Mouse (Mus musculus) forebrain, embryonic 14.5 days (tissue): Measurements from ENCODE around the gene Rpl31. TPM values are rescaled to one million over a fixed set of nuclear protein-coding genes. Genes with fewer than 3 reads are reported as not detected.

Experiments
- ATAC-seq: fragments of 200-750 bp; cut with Nextera tagmentation; 2 replicates; pipeline ENCODE4 v1.8.0; 2017; ENCODE audit warnings: mild to moderate bottlenecking, moderate library complexity
- DNase-seq: peaks from one replicate; pipeline ENCODE4 v3.0.0-alpha.2; 2015; ENCODE audit warnings: low spot score
- H3K27ac ChIP-seq: fragments of 300-500 bp; sonication (generic); 2 replicates; pipeline ENCODE4 v1.5.1; 2014; ENCODE audit warnings: low read depth, mild to moderate bottlenecking, control low read depth, low read length, moderate library complexity
- H3K27me3 ChIP-seq: fragments of 300-500 bp; sonication (generic); replicated peaks from 2 replicates; pipeline ENCODE4 v1.6.1; 2014; ENCODE audit warnings: low read length, control low read depth, mixed read lengths; ENCODE audit not compliant: control insufficient read depth, insufficient read depth
- H3K36me3 ChIP-seq: fragments of 300-500 bp; sonication (generic); 2 replicates; pipeline ENCODE4 v1.6.1; 2014; ENCODE audit warnings: low read length, control low read depth; ENCODE audit not compliant: control insufficient read depth, insufficient read depth
- H3K4me1 ChIP-seq: fragments of 300-500 bp; sonication (generic); 2 replicates; pipeline ENCODE4 v1.6.1; 2014; ENCODE audit warnings: antibody characterized with exemption, low read length, control low read depth; ENCODE audit not compliant: control insufficient read depth, insufficient read depth
- H3K4me2 ChIP-seq: fragments of 300-500 bp; sonication (generic); 2 replicates; pipeline ENCODE4 v1.6.1; 2014; ENCODE audit warnings: mild to moderate bottlenecking, control low read depth, low read length
- H3K4me3 ChIP-seq: fragments of 300-500 bp; sonication (generic); 2 replicates; pipeline ENCODE4 v1.5.1; 2014; ENCODE audit warnings: low read depth, low read length, control low read depth
- H3K9ac ChIP-seq: fragments of 300-500 bp; sonication (generic); 2 replicates; pipeline ENCODE4 v1.6.1; 2014; ENCODE audit warnings: mild to moderate bottlenecking, low read length, control low read depth, moderate library complexity
- H3K9me3 ChIP-seq: fragments of 300-500 bp; sonication (generic); replicated peaks from 2 replicates; pipeline ENCODE4 v1.6.1; 2016; ENCODE audit warnings: low read length, control low read depth, mixed read lengths; ENCODE audit not compliant: control insufficient read depth
- WGBS: fragments of 180-500 bp; shearing (Covaris S2); extraction: QIAGEN DNeasy Blood & Tissue Kit; methylation state at CpG from one replicate; pipeline ENCODE4 v1.1.7; 2014; 5-methylcytosine and 5-hydroxymethylcytosine counted together
- polyA plus RNA-seq: library from polyadenylated mRNA; unstranded; fragments of >200 nt; fragmentation: Nextera tagmentation; extraction: Ambion mirVana; gene quantifications from 2 replicates; pipeline ENCODE4 v1.2.1, GENCODE M21; 2014

The Rpl31 gene
- polyA plus RNA-seq, 1 experiment from 2014 or later, result 533 TPM

DNA sequence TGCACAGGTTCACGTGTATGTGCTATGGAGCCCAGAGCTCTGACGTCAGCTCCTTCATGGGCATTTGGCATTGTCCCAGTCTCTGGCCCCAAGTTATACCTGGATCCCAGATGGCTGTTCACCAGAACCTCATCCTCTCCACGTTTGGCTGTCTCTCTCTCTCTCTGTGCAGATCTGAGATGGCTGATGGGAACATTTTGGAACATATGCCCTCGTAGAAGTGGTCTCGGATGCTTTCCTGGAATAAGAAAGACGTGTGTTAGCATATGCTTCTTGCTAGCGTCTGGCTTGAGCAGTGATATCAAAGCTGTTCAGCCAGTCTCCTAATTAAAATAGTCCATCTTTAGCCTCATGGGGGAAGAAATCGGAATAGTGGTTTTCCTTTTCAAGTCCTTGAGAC lies 30.9 kb upstream of the Rpl31 start:
- no peaks in the 10 kb centered on the region for H3K9me3 ChIP-seq
- no peak overlapping the region for H3K4me3 ChIP-seq
- H3K4me1 ChIP-seq, result no peaks in the 10 kb centered on the region
- H3K27me3 ChIP-seq, result no peaks in the 10 kb centered on the region
- ATAC-seq, result no peak
- H3K36me3 ChIP-seq, result no peaks in the 10 kb centered on the region
- 78% methylated on average over 8 of the region's 8 CpGs for WGBS
- peak; percentile 23 for DNase-seq
- H3K27ac ChIP-seq, result no peak overlapping the region
- H3K4me2 ChIP-seq, result no peak overlapping the region
- H3K9ac ChIP-seq, result no peak overlapping the region

- no peaks in the 10 kb centered on the region for H3K36me3 ChIP-seq
- H3K4me3 ChIP-seq, result no peak overlapping the region
- no peak overlapping the region for H3K27ac ChIP-seq
- H3K27me3 ChIP-seq, result no peaks in the 10 kb centered on the region
- no peaks in the 10 kb centered on the region for H3K4me1 ChIP-seq
- 78% methylated on average over 10 of the region's 10 CpGs for WGBS
- DNase-seq (no peak), ATAC-seq (no peak)
- no peak overlapping the region for H3K4me2 ChIP-seq
- H3K9ac ChIP-seq, result no peak overlapping the region
- H3K9me3 ChIP-seq, result no peaks in the 10 kb centered on the region
Measured at GRCm38 (mm10) chr1:39338831-39339230, 28.8 kb upstream of the Rpl31 start.

DNA sequence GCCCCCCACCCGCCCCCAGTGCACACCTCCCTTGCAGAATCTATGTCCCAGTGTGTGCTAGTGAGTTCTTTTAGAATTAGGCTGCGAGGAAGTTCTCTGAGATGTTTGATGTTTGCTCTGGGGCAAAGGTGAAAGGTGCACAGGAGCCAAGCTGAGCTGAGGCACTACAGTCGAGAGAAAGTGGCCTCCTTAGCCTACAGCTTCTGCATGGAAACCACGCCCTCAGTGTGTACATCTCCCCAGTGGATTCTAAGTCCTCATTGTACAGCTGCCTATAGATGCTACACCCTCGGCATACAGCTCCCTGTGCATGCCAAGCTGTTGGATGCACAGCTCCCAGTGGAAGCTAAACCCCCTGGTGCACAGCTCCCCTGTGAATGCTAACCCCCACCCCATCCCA lies 28.2 kb upstream of the Rpl31 start:
- Histone ChIP-seq H3K4me3 (no peak overlapping the region), H3K4me1 (no peaks in the 10 kb centered on the region), H3K4me2 (no peak overlapping the region), H3K27me3 (no peaks in the 10 kb centered on the region), H3K36me3 (no peaks in the 10 kb centered on the region), H3K27ac (no peak overlapping the region), H3K9ac (no peak overlapping the region), H3K9me3 (no peaks in the 10 kb centered on the region)
- 63% methylated on average over 5 of the region's 5 CpGs for WGBS
- DNase-seq (no peak), ATAC-seq (no peak)

DNA sequence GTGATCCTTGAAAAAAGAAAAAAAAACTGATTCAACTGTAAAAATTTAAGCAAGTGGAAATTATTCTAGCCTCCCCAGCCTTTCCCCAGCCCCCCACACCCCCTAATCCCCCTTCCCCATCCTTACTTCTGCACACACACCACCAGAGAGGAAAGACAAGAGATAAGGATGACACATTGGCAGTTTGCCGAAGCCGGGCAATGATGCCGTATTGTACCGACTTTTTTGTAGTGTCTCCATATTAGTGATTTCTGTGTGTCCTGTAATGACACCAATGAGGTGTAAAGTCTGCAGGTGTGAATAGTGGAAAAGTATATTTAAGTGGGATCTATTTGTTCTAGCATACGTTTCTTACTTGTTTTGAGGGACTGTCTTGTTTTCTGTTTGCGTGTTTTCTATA lies 27.5 kb upstream of the Rpl31 start:
- Histone ChIP-seq H3K9me3 (no peaks in the 10 kb centered on the region), H3K27ac (no peak overlapping the region), H3K36me3 (no peaks in the 10 kb centered on the region), H3K9ac (no peak overlapping the region), H3K4me1 (no peaks in the 10 kb centered on the region), H3K27me3 (no peaks in the 10 kb centered on the region), H3K4me3 (no peak overlapping the region), H3K4me2 (no peak overlapping the region)
- no peak for DNase-seq
- no peak for ATAC-seq
- WGBS, result 82% methylated on average over 6 of the region's 6 CpGs

DNA sequence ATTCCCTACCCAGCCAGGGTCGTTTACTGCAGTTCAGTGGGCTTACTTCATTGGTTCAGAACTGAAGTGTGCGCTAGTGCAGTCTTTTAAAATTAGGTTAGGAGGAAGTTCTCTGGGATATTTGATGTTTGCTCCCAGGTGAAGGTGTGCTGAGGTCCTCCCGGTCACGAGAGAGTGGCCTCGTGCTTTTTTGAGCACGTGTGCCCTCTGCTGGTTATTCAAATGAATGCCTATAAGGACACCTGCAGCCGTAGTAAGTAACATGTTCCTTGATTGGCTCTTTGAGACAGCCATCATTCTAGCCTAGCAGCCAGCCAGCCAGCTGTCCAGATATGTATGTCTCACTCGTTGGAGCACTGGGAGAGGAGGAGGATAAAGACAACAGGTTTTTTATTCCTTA lies 27.0 kb upstream of the Rpl31 start:
- 18% methylated on average over 8 of the region's 8 CpGs for WGBS
- H3K27ac ChIP-seq, result no peak overlapping the region
- H3K27me3 ChIP-seq, result no peaks in the 10 kb centered on the region
- DNase-seq, result peak; percentile 71
- no peak overlapping the region for H3K4me3 ChIP-seq
- H3K9ac ChIP-seq, result no peak overlapping the region
- H3K4me1 ChIP-seq, result no peaks in the 10 kb centered on the region
- H3K9me3 ChIP-seq, result no peaks in the 10 kb centered on the region
- peak; percentile 69 for ATAC-seq
- no peak overlapping the region for H3K4me2 ChIP-seq
- no peaks in the 10 kb centered on the region for H3K36me3 ChIP-seq

DNA sequence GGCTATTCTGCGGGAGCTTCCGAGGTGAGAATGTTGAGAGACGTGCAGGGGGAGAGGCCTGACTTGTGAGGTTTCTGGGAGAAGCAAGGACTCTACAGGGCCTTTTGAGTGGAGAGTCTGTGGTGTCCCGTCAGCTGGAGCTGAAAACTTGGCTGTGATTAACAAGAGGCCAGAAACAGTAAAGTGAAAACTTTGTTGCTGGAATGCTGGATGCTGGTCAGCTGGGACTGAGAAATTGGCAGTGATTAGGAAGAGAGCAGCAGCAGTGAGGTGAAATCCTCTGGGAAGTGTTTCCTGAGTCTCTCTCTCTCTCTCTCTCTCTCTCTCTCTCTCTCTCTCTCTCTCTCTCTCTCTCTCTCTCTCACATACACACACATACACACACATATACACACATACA lies 25.8 kb upstream of the Rpl31 start:
- Histone ChIP-seq H3K36me3 (no peaks in the 10 kb centered on the region), H3K9me3 (no peaks in the 10 kb centered on the region), H3K9ac (no peak overlapping the region), H3K4me2 (no peak overlapping the region), H3K4me1 (no peaks in the 10 kb centered on the region), H3K27me3 (no peaks in the 10 kb centered on the region), H3K4me3 (no peak overlapping the region), H3K27ac (no peak overlapping the region)
- WGBS, result 90% methylated on average over 4 of the region's 4 CpGs
- ATAC-seq (no peak), DNase-seq (no peak)

- DNase-seq, result no peak
- Histone ChIP-seq H3K4me1 (no peaks in the 10 kb centered on the region), H3K4me3 (no peak overlapping the region), H3K27me3 (no peaks in the 10 kb centered on the region), H3K9ac (no peak overlapping the region), H3K27ac (no peak overlapping the region), H3K36me3 (no peaks in the 10 kb centered on the region), H3K4me2 (no peak overlapping the region), H3K9me3 (no peaks in the 10 kb centered on the region)
- no peak for ATAC-seq
- 79% methylated on average over 5 of the region's 5 CpGs for WGBS
Measured at GRCm38 (mm10) chr1:39343242-39343641, 24.4 kb upstream of the Rpl31 start.

DNA sequence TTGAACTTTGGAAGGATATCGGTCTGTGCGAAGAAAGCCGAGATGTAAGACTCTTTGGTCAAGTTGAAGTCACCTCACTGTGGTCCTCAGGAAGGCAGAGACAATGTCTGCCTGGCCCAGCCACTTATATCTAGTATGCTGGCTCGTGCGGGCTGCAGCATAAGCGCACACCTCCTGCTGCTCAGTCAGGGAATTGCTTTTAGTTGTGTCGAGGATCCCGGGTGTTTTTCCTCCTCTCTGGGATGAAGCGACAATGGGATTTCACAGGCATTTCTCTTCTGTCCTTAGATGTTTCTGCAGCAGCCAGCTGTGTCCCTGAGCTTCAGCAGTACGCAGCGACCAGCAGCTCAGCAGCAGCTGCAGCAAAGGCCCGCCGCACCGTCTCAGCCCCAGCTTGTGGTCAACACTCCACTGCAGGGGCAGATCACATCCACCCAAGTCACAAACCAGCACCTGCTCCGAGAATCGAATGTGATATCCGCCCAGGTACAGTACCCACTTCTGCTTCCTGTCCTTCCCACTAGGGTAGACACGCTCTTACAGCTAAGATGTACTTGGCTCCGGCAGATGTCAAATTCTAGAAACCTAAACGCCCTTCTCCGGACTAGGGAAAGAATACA lies 22.6 kb upstream of the Rpl31 start:
- Histone ChIP-seq H3K9me3 (no peaks in the 10 kb centered on the region), H3K4me2 (no peak overlapping the region), H3K36me3 (no peaks in the 10 kb centered on the region), H3K27me3 (no peaks in the 10 kb centered on the region), H3K4me1 (no peaks in the 10 kb centered on the region), H3K27ac (no peak overlapping the region), H3K9ac (no peak overlapping the region), H3K4me3 (no peak overlapping the region)
- ATAC-seq (no peak), DNase-seq (peak; percentile 53)
- WGBS, result 60% methylated on average over 21 of the region's 21 CpGs

DNA sequence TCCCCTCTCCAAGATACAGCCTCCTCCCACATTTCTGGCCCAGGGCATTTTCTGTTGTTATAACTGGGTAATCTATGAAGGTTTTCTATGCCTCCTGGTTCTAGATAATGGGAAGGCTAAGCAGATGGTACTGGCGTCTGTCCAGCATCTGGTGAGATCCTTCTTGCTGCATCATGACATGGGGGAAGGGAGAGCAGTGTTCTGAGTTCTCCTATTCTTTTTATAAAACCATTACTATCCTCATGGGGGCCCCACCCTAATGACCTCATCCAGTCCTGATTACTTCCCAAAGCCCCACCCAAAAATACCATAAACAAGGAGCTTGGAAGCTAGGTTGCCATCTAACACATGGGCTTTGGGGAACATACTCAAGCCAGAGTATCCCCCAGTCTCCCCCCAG lies 18.6 kb upstream of the Rpl31 start:
- no peak overlapping the region for H3K27ac ChIP-seq
- no peaks in the 10 kb centered on the region for H3K27me3 ChIP-seq
- DNase-seq, result peak; percentile 63
- H3K9me3 ChIP-seq, result no peaks in the 10 kb centered on the region
- H3K36me3 ChIP-seq, result no peaks in the 10 kb centered on the region
- H3K9ac ChIP-seq, result no peak overlapping the region
- H3K4me1 ChIP-seq, result no peaks in the 10 kb centered on the region
- no peak overlapping the region for H3K4me3 ChIP-seq
- no peak overlapping the region for H3K4me2 ChIP-seq
- WGBS, result 69% methylated on average over 1 of the region's 1 CpGs
- no peak for ATAC-seq
